Mouse (Mus musculus) liver, adult 2 months (tissue): ENCODE results near the gene AI481877. TPM values are rescaled to one million over a fixed set of nuclear protein-coding genes. Genes with fewer than 3 reads are reported as not detected.

Experiments used
- DNase-seq: peaks from one replicate; pipeline ENCODE4 v3.0.0-alpha.2; 2011; ENCODE audit warnings: low read depth, low spot score; ENCODE audit errors: extremely low read depth
- H3K27ac ChIP-seq: fragments of 200-500 bp; replicated peaks from 2 replicates; pipeline ENCODE4 v1.5.1; 2012; ENCODE audit warnings: low read depth, mild to moderate bottlenecking, control low read depth, inconsistent platforms, low read length; ENCODE audit not compliant: insufficient read depth
- H3K27me3 ChIP-seq: fragments of 200-500 bp; 2 replicates; pipeline ENCODE4 v1.6.1; 2012; ENCODE audit warnings: mild to moderate bottlenecking, moderate library complexity, low read length, inconsistent platforms; ENCODE audit not compliant: control insufficient read depth, insufficient read depth
- H3K36me3 ChIP-seq: fragments of 200-500 bp; 2 replicates; pipeline ENCODE4 v1.6.1; 2012; ENCODE audit warnings: low read length, inconsistent platforms; ENCODE audit not compliant: control insufficient read depth, insufficient read depth
- H3K4me1 ChIP-seq: fragments of 200-500 bp; 2 replicates; pipeline ENCODE4 v1.6.1; 2011; ENCODE audit warnings: low read length; ENCODE audit not compliant: control insufficient read depth, insufficient read depth
- H3K4me3 ChIP-seq: fragments of 200-500 bp; 2 replicates; pipeline ENCODE4 v1.5.1; 2011; ENCODE audit warnings: low read depth, mild to moderate bottlenecking, control low read depth, low read length, moderate library complexity; ENCODE audit not compliant: insufficient read depth
- H3K79me2 ChIP-seq: fragments of 200-500 bp; 2 replicates; pipeline ENCODE4 v1.6.1; 2012; ENCODE audit warnings: inconsistent platforms, mild to moderate bottlenecking, low read length, moderate library complexity; ENCODE audit not compliant: control insufficient read depth, insufficient read depth
- H3K9ac ChIP-seq: fragments of 200-500 bp; 2 replicates; pipeline ENCODE4 v1.6.1; 2012; ENCODE audit warnings: low read depth, mild to moderate bottlenecking, control low read depth, inconsistent platforms, low read length
- CTCF ChIP-seq: fragments of 200-500 bp; IDR thresholded peaks from 2 replicates; pipeline ENCODE4 v1.5.1; 2011; ENCODE audit warnings: low read depth, low read length, control low read depth
- POLR2A ChIP-seq: fragments of 200-500 bp; IDR thresholded peaks from 2 replicates; pipeline ENCODE4 v1.6.1; 2011; ENCODE audit warnings: low read length, control low read depth; ENCODE audit not compliant: insufficient read depth; ENCODE audit errors: extremely low read depth
- WGBS: fragments of 180-500 bp; shearing (Covaris S2); methylation state at CpG from one replicate; pipeline ENCODE4 v1.1.7; 2018; 5-methylcytosine and 5-hydroxymethylcytosine counted together
- polyA plus RNA-seq: library from polyadenylated mRNA; depleted of rRNA; stranded (reverse); fragments of >200 nt; gene quantifications from 2 replicates; pipeline ENCODE4 v1.2.3, GENCODE M21; 2012
- total RNA-seq: library from RNA; depleted of rRNA; stranded (reverse); fragments of >200 nt; gene quantifications from 2 replicates; pipeline ENCODE4 v1.2.3, GENCODE M21; 2014

The AI481877 gene
- total and polyA plus RNA-seq, 2 experiments: not detected

DNA sequence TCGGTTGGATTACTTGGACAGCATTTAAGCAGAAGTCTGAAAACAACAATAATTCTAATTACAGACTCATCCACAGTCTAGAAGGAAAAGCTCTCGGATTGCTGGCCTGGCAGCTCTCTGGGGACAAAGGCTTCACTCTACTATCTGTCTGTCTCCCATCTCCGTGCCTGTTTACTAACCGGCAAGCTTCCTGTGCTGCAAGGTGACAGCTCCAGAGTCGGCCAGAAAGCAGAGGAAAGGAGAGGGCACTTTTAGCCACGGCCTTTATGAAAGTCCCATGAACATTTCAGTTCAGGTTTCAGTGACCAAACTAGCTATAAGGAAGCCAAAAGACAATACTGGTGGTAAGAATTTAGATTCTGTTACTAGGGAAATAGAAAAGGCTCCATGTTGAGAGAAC lies 37.1 kb upstream of the AI481877 start:
- TF ChIP-seq CTCF: no peak
- no peak for TF ChIP-seq POLR2A
- no peak for DNase-seq
- no peaks in the 10 kb centered on the region for H3K36me3 ChIP-seq
- no peaks in the 10 kb centered on the region for H3K27me3 ChIP-seq
- no peak overlapping the region for H3K9ac ChIP-seq
- no peaks in the 10 kb centered on the region for H3K79me2 ChIP-seq
- no peak overlapping the region for H3K4me3 ChIP-seq
- no peaks in the 10 kb centered on the region for H3K4me1 ChIP-seq
- no peak overlapping the region for H3K27ac ChIP-seq
- WGBS: 44% methylated on average over 6 of the region's 6 CpGs

DNA sequence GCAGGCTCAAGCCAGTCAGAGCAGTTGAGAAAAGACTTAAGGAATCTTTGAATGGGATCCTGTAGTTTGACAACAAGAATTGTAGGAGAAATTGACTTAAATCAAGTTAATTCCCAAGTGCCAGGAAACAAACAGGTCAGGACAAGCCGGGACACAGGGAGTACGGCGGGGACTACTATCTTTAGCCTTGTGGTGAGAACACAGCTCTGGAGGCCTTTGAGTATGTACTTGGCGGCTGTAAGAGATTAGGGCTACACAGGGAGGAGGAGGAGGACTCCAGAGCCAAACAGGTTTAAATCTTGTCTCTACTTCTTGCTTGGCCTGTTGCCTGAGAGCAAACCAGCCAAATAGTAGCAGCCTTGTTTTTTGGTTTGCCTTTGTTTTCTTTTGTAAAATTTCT lies 36.2 kb upstream of the AI481877 start:
- Histone ChIP-seq H3K4me1 (no peaks in the 10 kb centered on the region), H3K4me3 (no peak overlapping the region), H3K9ac (no peak overlapping the region), H3K27me3 (no peaks in the 10 kb centered on the region), H3K36me3 (no peaks in the 10 kb centered on the region), H3K27ac (no peak overlapping the region), H3K79me2 (no peaks in the 10 kb centered on the region)
- TF ChIP-seq POLR2A (no peak), CTCF (no peak)
- no peak for DNase-seq
- WGBS: 90% methylated on average over 4 of the region's 4 CpGs

DNA sequence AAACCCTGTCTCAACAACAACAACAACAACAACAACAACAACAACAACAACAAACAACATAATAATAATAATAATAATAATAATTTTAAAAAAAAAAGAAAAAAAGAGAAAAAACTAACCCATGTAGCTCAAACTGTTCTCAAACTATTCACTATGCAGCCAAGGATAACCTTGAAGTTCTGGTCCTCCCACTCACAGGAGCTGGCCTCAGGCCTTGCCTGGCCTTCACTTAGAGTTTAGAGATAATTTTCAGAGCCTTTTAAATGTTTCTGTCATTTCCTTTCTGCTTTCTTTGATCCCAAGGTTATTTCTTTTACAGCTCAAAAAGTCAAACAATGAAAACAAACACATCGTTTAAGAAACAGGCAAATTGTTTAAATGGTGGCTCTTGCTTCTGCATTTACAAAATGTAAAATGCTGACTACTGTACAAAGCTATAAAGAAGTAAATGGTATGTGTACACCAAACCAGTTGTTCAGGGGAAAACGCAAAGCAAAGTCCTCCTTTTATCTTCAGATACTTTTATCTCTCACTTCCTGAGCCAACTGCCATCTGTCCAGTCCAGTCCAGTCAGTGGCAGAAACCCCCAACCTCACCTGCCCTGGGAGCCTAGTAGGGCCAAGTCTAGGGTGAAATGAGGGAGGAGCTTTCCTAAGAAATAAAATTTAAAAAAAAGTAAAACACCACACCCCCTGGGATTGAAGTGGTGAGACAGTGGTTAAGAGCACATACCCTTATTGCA lies 34.6 kb upstream of the AI481877 start:
- WGBS: 34% methylated on average over 2 of the region's 2 CpGs
- H3K4me3 ChIP-seq: no peak overlapping the region
- no peaks in the 10 kb centered on the region for H3K79me2 ChIP-seq
- no peak overlapping the region for H3K27ac ChIP-seq
- no peaks in the 10 kb centered on the region for H3K36me3 ChIP-seq
- no peaks in the 10 kb centered on the region for H3K4me1 ChIP-seq
- no peak for DNase-seq
- no peak for TF ChIP-seq CTCF
- TF ChIP-seq POLR2A: no peak
- H3K27me3 ChIP-seq: no peaks in the 10 kb centered on the region
- H3K9ac ChIP-seq: no peak overlapping the region

DNA sequence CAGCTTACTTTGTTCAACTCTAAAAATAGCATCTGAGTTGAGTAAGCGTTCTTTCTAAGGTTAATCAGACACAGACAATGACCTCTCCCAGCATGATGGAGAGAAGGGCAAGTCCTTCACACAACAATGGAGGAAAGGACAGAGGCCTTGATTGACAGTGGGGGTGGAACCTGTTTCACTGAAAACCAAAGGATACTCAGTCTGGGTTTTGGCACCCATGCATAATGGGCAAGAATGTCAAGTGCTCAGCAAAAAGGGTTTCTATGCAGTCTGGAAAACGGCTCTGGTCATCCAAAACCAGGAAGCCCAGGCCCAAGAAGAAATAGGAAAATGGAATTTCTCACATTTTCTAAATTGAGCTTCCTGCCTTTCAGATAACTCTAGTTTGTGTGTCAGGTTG lies 33.8 kb upstream of the AI481877 start:
- Histone ChIP-seq H3K27ac (no peak overlapping the region), H3K27me3 (no peaks in the 10 kb centered on the region), H3K4me1 (no peaks in the 10 kb centered on the region), H3K36me3 (no peaks in the 10 kb centered on the region), H3K4me3 (no peak overlapping the region), H3K79me2 (no peaks in the 10 kb centered on the region), H3K9ac (no peak overlapping the region)
- 71% methylated on average over 2 of the region's 2 CpGs for WGBS
- TF ChIP-seq CTCF: no peak
- TF ChIP-seq POLR2A: no peak
- DNase-seq: no peak

DNA sequence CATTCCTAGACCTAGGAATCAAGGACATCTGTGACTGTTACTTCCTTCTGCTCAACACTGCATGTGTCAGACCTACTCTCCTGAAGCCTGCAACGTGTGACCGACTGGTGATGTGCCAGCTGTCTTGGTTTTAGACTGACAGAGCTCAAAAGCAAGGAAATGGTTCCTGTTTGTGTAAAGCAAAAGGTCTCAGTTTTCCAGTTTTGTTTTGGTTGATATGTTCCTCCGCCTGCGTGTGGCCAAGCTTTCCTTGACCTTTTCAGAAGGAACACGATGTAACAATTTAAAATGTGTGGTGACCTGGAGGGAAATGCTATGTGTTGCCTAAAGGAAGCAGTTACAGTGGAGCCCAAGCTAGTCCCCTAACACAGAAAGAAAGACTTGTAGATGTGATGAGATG lies 31.2 kb upstream of the AI481877 start:
- Histone ChIP-seq H3K4me1 (no peaks in the 10 kb centered on the region), H3K27me3 (no peaks in the 10 kb centered on the region; the same call in 1 of the 2 replicates), H3K4me3 (no peak overlapping the region), H3K9ac (no peak overlapping the region), H3K36me3 (no peaks in the 10 kb centered on the region), H3K79me2 (no peaks in the 10 kb centered on the region), H3K27ac (no peak overlapping the region)
- DNase-seq: no peak
- TF ChIP-seq CTCF: no peak
- no peak for TF ChIP-seq POLR2A
- WGBS: 81% methylated on average over 5 of the region's 5 CpGs

DNA sequence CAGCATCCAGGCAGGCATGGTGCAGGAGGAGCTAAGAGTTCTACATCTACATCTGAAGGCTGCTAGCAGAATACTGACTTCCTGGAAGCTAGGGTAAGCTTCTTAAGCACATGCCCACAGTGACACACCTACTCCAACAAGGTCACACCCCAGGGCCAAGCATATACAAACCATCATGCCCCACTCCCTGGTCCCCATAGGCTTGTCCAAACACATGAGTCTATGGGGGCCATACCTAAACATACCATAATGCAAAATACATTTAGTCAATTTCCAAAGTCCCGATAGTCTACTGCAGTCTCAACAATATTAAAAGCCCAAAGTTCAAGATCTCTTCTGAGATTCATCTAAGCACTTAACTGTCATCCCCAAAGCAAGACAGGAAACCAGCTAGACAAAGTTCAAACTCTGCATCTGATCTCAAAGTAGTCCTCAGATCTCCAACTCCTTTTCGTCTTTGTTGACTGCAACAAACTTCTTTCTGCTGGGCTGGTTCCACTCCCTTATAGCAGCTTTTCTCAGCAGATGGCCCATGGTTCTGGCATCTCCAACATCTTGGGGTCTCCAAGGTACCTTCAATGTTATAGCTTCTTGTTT lies 28.6 kb upstream of the AI481877 start:
- Histone ChIP-seq H3K4me1 (no peaks in the 10 kb centered on the region), H3K36me3 (no peaks in the 10 kb centered on the region), H3K27me3 (no peaks in the 10 kb centered on the region; the same call in 1 of the 2 replicates), H3K4me3 (no peak overlapping the region), H3K9ac (no peak overlapping the region), H3K27ac (no peak overlapping the region), H3K79me2 (no peaks in the 10 kb centered on the region)
- no peak for DNase-seq
- WGBS: 97% methylated on average over 2 of the region's 2 CpGs
- TF ChIP-seq POLR2A (no peak), CTCF (no peak)
